Mouse (Mus musculus) midbrain, embryonic 14.5 days (tissue): ENCODE data around the gene Fam89a. TPM values are rescaled to one million over a fixed set of nuclear protein-coding genes. Genes with fewer than 3 reads are reported as not detected.

Source experiments
- ATAC-seq: fragments of 200-750 bp; cut with Nextera tagmentation; 2 replicates; pipeline ENCODE4 v1.8.0; 2017; ENCODE audit warnings: moderate number of reproducible peaks, moderate library complexity; ENCODE audit not compliant: low FRiP score, low TSS enrichment
- DNase-seq: peaks from one replicate; pipeline ENCODE4 v3.0.0-alpha.2; 2015
- H3K27ac ChIP-seq: fragments of 300-500 bp; sonication (generic); replicated peaks from 2 replicates; pipeline ENCODE4 v1.5.1; 2014; ENCODE audit warnings: mild to moderate bottlenecking, low read depth, low read length, moderate library complexity
- H3K27me3 ChIP-seq: fragments of 300-500 bp; sonication (generic); 2 replicates; pipeline ENCODE4 v1.6.1; 2014; ENCODE audit warnings: low read length, control low read depth, mixed read lengths; ENCODE audit not compliant: control insufficient read depth, insufficient read depth
- H3K36me3 ChIP-seq: fragments of 300-500 bp; sonication (generic); 2 replicates; pipeline ENCODE4 v1.6.1; 2014; ENCODE audit warnings: low read length, control low read depth; ENCODE audit not compliant: control insufficient read depth, insufficient read depth
- H3K4me1 ChIP-seq: fragments of 300-500 bp; sonication (generic); 2 replicates; pipeline ENCODE4 v1.6.1; 2014; ENCODE audit warnings: mild to moderate bottlenecking, antibody characterized with exemption, low read length, control low read depth; ENCODE audit not compliant: control insufficient read depth, insufficient read depth
- H3K4me2 ChIP-seq: fragments of 300-500 bp; sonication (generic); 2 replicates; pipeline ENCODE4 v1.6.1; 2014; ENCODE audit warnings: mild to moderate bottlenecking, low read length, moderate library complexity
- H3K4me3 ChIP-seq: fragments of 300-500 bp; sonication (generic); replicated peaks from 2 replicates; pipeline ENCODE4 v1.5.1; 2014; ENCODE audit warnings: low read depth, low read length
- H3K9ac ChIP-seq: fragments of 300-500 bp; sonication (generic); replicated peaks from 2 replicates; pipeline ENCODE4 v1.6.1; 2014; ENCODE audit warnings: mild to moderate bottlenecking, low read length, moderate library complexity
- H3K9me3 ChIP-seq: fragments of 300-500 bp; sonication (generic); 2 replicates; pipeline ENCODE4 v1.6.1; 2016; ENCODE audit warnings: low read length, control low read depth, mixed read lengths; ENCODE audit not compliant: control insufficient read depth
- WGBS: fragments of 180-500 bp; shearing (Covaris S2); extraction: QIAGEN DNeasy Blood & Tissue Kit; methylation state at CpG from one replicate; pipeline ENCODE4 v1.1.7; 2014; 5-methylcytosine and 5-hydroxymethylcytosine counted together
- polyA plus RNA-seq: library from polyadenylated mRNA; unstranded; fragments of >200 nt; fragmentation: Nextera tagmentation; extraction: Ambion mirVana; gene quantifications from 2 replicates; pipeline ENCODE4 v1.2.1, GENCODE M21; 2014

Gene Fam89a
- polyA plus RNA-seq, 1 experiment from 2014 or later = 0.21 TPM

- H3K4me3 ChIP-seq = no peak overlapping the region
- ATAC-seq (no peak), DNase-seq (peak; percentile 42)
- no peaks in the 10 kb centered on the region for H3K27me3 ChIP-seq
- no peaks in the 10 kb centered on the region for H3K36me3 ChIP-seq
- no peak overlapping the region for H3K4me2 ChIP-seq
- no peak overlapping the region for H3K27ac ChIP-seq
- WGBS = 39% methylated on average over 3 of the region's 3 CpGs
- no peaks in the 10 kb centered on the region for H3K4me1 ChIP-seq
- no peaks in the 10 kb centered on the region for H3K9me3 ChIP-seq
- no peak overlapping the region for H3K9ac ChIP-seq
Measured at GRCm38 (mm10) chr8:124758544-124758943, 6.9 kb upstream of the Fam89a start.

DNA sequence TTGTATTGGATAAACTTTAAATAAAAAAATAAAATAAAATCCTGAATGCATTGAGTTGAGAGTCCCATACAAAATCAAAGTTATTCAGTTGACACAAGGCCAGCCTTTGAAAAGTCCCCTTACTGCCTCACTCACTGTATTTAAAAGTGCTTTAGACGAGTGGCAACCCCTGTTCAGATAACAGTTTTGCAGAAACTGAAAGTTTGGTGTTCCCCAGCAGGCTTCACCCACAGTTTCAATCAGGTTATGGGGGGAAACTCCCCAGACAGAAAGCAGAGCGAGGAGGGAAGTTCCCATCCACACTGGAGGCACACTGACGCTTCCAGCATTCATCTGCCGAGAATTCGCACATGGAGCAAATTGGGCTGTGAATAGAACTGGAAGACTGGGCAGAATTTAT, 5.0 kb upstream of the Fam89a start:
- Histone ChIP-seq H3K36me3 (no peaks in the 10 kb centered on the region), H3K4me2 (no peak overlapping the region), H3K9ac (no peak overlapping the region), H3K4me1 (peaks cover under 1% of the 10 kb centered on the region; the same call in 1 of the 2 replicates), H3K4me3 (no peak overlapping the region), H3K27me3 (peaks cover 16% of the 10 kb centered on the region), H3K9me3 (no peaks in the 10 kb centered on the region), H3K27ac (no peak overlapping the region)
- ATAC-seq = no peak
- no peak for DNase-seq
- WGBS = 71% methylated on average over 5 of the region's 5 CpGs

GRCm38 (mm10) chr8:124756153-124756552, 4.5 kb upstream of the Fam89a start:
- Histone ChIP-seq H3K4me3 (no peak overlapping the region), H3K9me3 (no peaks in the 10 kb centered on the region), H3K27me3 (peaks cover 21% of the 10 kb centered on the region), H3K4me2 (no peak overlapping the region), H3K27ac (no peak overlapping the region), H3K9ac (no peak overlapping the region), H3K4me1 (peaks cover 5% of the 10 kb centered on the region; the same call in 1 of the 2 replicates), H3K36me3 (no peaks in the 10 kb centered on the region)
- ATAC-seq (no peak), DNase-seq (no peak)
- WGBS = 71% methylated on average over 2 of the region's 2 CpGs

DNA sequence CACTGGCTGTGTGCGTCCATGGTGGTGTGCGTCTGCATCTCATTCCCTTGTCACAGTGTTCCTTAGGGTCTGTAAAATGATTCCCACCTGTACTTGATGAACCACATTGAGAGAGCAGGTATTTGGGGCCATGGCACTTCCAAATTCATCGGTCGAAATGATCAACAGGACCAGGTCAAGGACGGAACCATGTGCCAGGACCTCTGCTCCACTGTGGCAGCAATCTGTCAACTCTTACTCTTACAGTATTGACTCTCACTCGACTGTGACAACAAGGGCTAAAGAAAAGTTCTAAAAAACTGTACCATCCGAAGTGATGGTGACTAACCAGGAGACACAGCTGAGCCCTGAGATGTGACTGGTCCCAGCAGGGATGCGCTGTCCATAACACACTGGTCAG, 3.8 kb upstream of the Fam89a start:
- Histone ChIP-seq H3K36me3 (no peaks in the 10 kb centered on the region), H3K27me3 (peaks cover 27% of the 10 kb centered on the region), H3K4me3 (no peak overlapping the region), H3K9me3 (no peaks in the 10 kb centered on the region), H3K27ac (no peak overlapping the region), H3K9ac (no peak overlapping the region), H3K4me1 (peaks cover 10% of the 10 kb centered on the region; the same call in 1 of the 2 replicates), H3K4me2 (no peak overlapping the region)
- ATAC-seq = no peak
- no peak for DNase-seq
- 85% methylated on average over 8 of the region's 8 CpGs for WGBS

DNA sequence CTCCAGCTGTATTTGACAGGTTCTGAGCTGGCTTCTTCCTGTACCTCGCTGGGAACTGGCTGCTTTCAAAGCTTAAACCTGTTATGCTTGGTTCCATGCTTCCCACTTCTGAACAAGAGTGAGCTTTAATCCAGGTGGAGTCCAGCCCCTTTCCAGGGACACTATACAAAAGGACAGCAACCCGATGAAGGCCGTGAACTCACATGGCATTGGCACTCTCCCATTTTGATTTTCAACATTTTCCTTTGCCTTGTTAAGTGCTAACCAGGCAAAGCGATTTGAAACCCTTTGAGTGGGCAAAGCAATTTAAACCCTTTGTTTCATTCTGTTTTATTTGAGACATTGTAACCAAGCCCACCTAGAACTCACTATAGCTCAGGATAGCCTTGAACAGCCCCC, 3.2 kb upstream of the Fam89a start:
- Histone ChIP-seq H3K4me1 (peaks cover 10% of the 10 kb centered on the region; the same call in 1 of the 2 replicates), H3K27ac (no peak overlapping the region), H3K9ac (no peak overlapping the region), H3K4me2 (no peak overlapping the region), H3K36me3 (no peaks in the 10 kb centered on the region), H3K9me3 (no peaks in the 10 kb centered on the region), H3K27me3 (peaks cover 34% of the 10 kb centered on the region), H3K4me3 (no peak overlapping the region)
- DNase-seq = no peak
- no peak for ATAC-seq
- WGBS = 42% methylated on average over 4 of the region's 4 CpGs

GRCm38 (mm10) chr8:124754101-124754791, 2.6 kb upstream of the Fam89a start:
- Histone ChIP-seq H3K27me3 (peaks cover 40% of the 10 kb centered on the region), H3K4me3 (no peak overlapping the region), H3K9ac (no peak overlapping the region), H3K27ac (no peak overlapping the region), H3K36me3 (no peaks in the 10 kb centered on the region), H3K4me1 (peaks cover 10% of the 10 kb centered on the region; the same call in 1 of the 2 replicates), H3K4me2 (no peak overlapping the region), H3K9me3 (no peaks in the 10 kb centered on the region)
- DNase-seq (peak; percentile 19), ATAC-seq (no peak)
- WGBS = 19% methylated on average over 11 of the region's 11 CpGs

- peaks cover 40% of the 10 kb centered on the region for H3K27me3 ChIP-seq
- H3K4me1 ChIP-seq = peaks cover 10% of the 10 kb centered on the region; the same call in 1 of the 2 replicates
- no peak overlapping the region for H3K4me2 ChIP-seq
- DNase-seq (no peak), ATAC-seq (no peak)
- H3K27ac ChIP-seq = no peak overlapping the region
- no peaks in the 10 kb centered on the region for H3K36me3 ChIP-seq
- no peaks in the 10 kb centered on the region for H3K9me3 ChIP-seq
- WGBS = 33% methylated on average over 21 of the region's 21 CpGs
- H3K9ac ChIP-seq = no peak overlapping the region
- no peak overlapping the region for H3K4me3 ChIP-seq
Measured at GRCm38 (mm10) chr8:124752325-124752862, 762 bp upstream of the Fam89a start.

GRCm38 (mm10) chr8:124751191-124751590, 441 bp downstream of the Fam89a start:
- WGBS = under 1% methylated on average over 31 of the region's 31 CpGs
- H3K9me3 ChIP-seq = no peaks in the 10 kb centered on the region
- peak overlapping the region; percentile 38 for H3K4me3 ChIP-seq
- H3K36me3 ChIP-seq = no peaks in the 10 kb centered on the region
- peak overlapping the region; percentile 42; the same call in 1 of the 2 replicates for H3K9ac ChIP-seq
- ATAC-seq (no peak), DNase-seq (no peak)
- H3K27me3 ChIP-seq = peaks cover 40% of the 10 kb centered on the region
- H3K27ac ChIP-seq = no peak overlapping the region
- H3K4me1 ChIP-seq = peaks cover 10% of the 10 kb centered on the region; the same call in 1 of the 2 replicates
- H3K4me2 ChIP-seq = peak overlapping the region; percentile 65

GRCm38 (mm10) chr8:124746661-124747060, 5.0 kb downstream of the Fam89a start:
- no peaks in the 10 kb centered on the region for H3K9me3 ChIP-seq
- ATAC-seq = no peak
- peaks cover 24% of the 10 kb centered on the region for H3K27me3 ChIP-seq
- no peak overlapping the region for H3K4me2 ChIP-seq
- 76% methylated on average over 13 of the region's 13 CpGs for WGBS
- H3K36me3 ChIP-seq = no peaks in the 10 kb centered on the region
- H3K4me1 ChIP-seq = peaks cover 10% of the 10 kb centered on the region; the same call in 1 of the 2 replicates
- no peak for DNase-seq
- no peak overlapping the region for H3K9ac ChIP-seq
- no peak overlapping the region for H3K4me3 ChIP-seq
- H3K27ac ChIP-seq = no peak overlapping the region
